Mouse (Mus musculus): ENCODE measurements around the gene Olfr1364. TPM values are rescaled to one million over a fixed set of nuclear protein-coding genes. Genes with fewer than 3 reads are reported as not detected.

Olfr1364 gene
- polyA plus RNA-seq (2015; fragmentation: Nextera tagmentation; extraction: Ambion mirVana), result not detected in 2 replicates

GRCm38 (mm10) chr13:21581659-21582058, at the start of gene Olfr1364:
Gene Olfr1364 (minus strand): TSS chr13:21581759.

GRCm38 (mm10) chr13:21613922-21614321, 32.4 kb upstream of the Olfr1364 start, which contains the start of gene Olfr1362:
Gene Olfr1362 (minus strand): TSS chr13:21614022.

GRCm38 (mm10) chr13:21559793-21560192, 21.8 kb downstream of the Olfr1364 start, which contains the start of gene Olfr1535:
Gene Olfr1535 (minus strand): TSS chr13:21559893.

GRCm38 (mm10) chr13:21542708-21543107, 38.9 kb downstream of the Olfr1364 start, which contains the start of gene Olfr1366:
Gene Olfr1366 (minus strand): TSS chr13:21542808.

GRCm38 (mm10) chr13:21530781-21531201, 50.8 kb downstream of the Olfr1364 start, which contains the start of gene Zkscan8:
Gene Zkscan8 (minus strand): TSS chr13:21531120.

Other genes starting within 250 kb of the Olfr1364 start
- not detected in 2 replicates for gene Olfr1367, start 234.8 kb downstream of the Olfr1364 start, polyA plus RNA-seq (2015; fragmentation: Nextera tagmentation; extraction: Ambion mirVana)
- 7.4 and 7.8 TPM in 2 replicates for gene Zscan12, start 218.9 kb downstream of the Olfr1364 start, polyA plus RNA-seq (2015; fragmentation: Nextera tagmentation; extraction: Ambion mirVana)
- 48.8 and 70.7 TPM in 2 replicates for gene Zkscan3, start 179.0 kb downstream of the Olfr1364 start, polyA plus RNA-seq (2015; fragmentation: Nextera tagmentation; extraction: Ambion mirVana)
- 1.1 and 2.0 TPM in 2 replicates for gene Pgbd1, start 140.7 kb downstream of the Olfr1364 start, polyA plus RNA-seq (2015; fragmentation: Nextera tagmentation; extraction: Ambion mirVana)
- 16.3 and 24.7 TPM in 2 replicates for gene Zscan26, start 128.0 kb downstream of the Olfr1364 start, polyA plus RNA-seq (2015; fragmentation: Nextera tagmentation; extraction: Ambion mirVana)
- 2.3 and 2.4 TPM in 2 replicates for gene Nkapl, start 113.2 kb downstream of the Olfr1364 start, polyA plus RNA-seq (2015; fragmentation: Nextera tagmentation; extraction: Ambion mirVana)
- gene Zkscan4, start 102.9 kb downstream of the Olfr1364 start, polyA plus RNA-seq (2015; fragmentation: Nextera tagmentation; extraction: Ambion mirVana), result 3.8 and 4.9 TPM in 2 replicates
- not detected in 2 replicates for gene Gm10065, start 102.3 kb downstream of the Olfr1364 start, polyA plus RNA-seq (2015; fragmentation: Nextera tagmentation; extraction: Ambion mirVana)
- 0.35 and 0.41 TPM in 2 replicates for gene AK157302, start 86.5 kb downstream of the Olfr1364 start, polyA plus RNA-seq (2015; fragmentation: Nextera tagmentation; extraction: Ambion mirVana)
- gene Gm11273, start 80.3 kb downstream of the Olfr1364 start, polyA plus RNA-seq (2015; fragmentation: Nextera tagmentation; extraction: Ambion mirVana), result 6.0 and 10.4 TPM in 2 replicates
- 2.2 and 2.6 TPM in 2 replicates for gene Zkscan8, start 50.6 kb downstream of the Olfr1364 start, polyA plus RNA-seq (2015; fragmentation: Nextera tagmentation; extraction: Ambion mirVana)
- gene Olfr1366, start 39.0 kb downstream of the Olfr1364 start, polyA plus RNA-seq (2015; fragmentation: Nextera tagmentation; extraction: Ambion mirVana), result not detected in 2 replicates
- not detected in 2 replicates for gene Olfr1535, start 21.9 kb downstream of the Olfr1364 start, polyA plus RNA-seq (2015; fragmentation: Nextera tagmentation; extraction: Ambion mirVana)
- gene Olfr1362, start 32.3 kb upstream of the Olfr1364 start, polyA plus RNA-seq (2015; fragmentation: Nextera tagmentation; extraction: Ambion mirVana), result not detected in 2 replicates
- not detected in 2 replicates for gene Olfr11, start 60.8 kb upstream of the Olfr1364 start, polyA plus RNA-seq (2015; fragmentation: Nextera tagmentation; extraction: Ambion mirVana)
- gene Olfr1361, start 81.6 kb upstream of the Olfr1364 start, polyA plus RNA-seq (2015; fragmentation: Nextera tagmentation; extraction: Ambion mirVana), result not detected in 2 replicates
- gene Olfr1360, start 95.6 kb upstream of the Olfr1364 start, polyA plus RNA-seq (2015; fragmentation: Nextera tagmentation; extraction: Ambion mirVana), result not detected in 2 replicates
- gene Olfr1359, start 116.4 kb upstream of the Olfr1364 start, polyA plus RNA-seq (2015; fragmentation: Nextera tagmentation; extraction: Ambion mirVana), result not detected in 2 replicates
- gene Hist1h2bl, start 134.4 kb upstream of the Olfr1364 start, polyA plus RNA-seq (2015; fragmentation: Nextera tagmentation; extraction: Ambion mirVana), result 1.4 TPM in 1 of 2 replicates, not detected in the other
- 6.6 and 14.9 TPM in 2 replicates for gene Hist1h2ai, start 134.7 kb upstream of the Olfr1364 start, polyA plus RNA-seq (2015; fragmentation: Nextera tagmentation; extraction: Ambion mirVana)
- gene Hist1h3h, start 135.9 kb upstream of the Olfr1364 start, polyA plus RNA-seq (2015; fragmentation: Nextera tagmentation; extraction: Ambion mirVana), result 0.38 and 2.1 TPM in 2 replicates
- gene Hist1h2bm, start 140.3 kb upstream of the Olfr1364 start, polyA plus RNA-seq (2015; fragmentation: Nextera tagmentation; extraction: Ambion mirVana), result 1.1 and 1.3 TPM in 2 replicates
- gene Hist1h4j, start 153.3 kb upstream of the Olfr1364 start, polyA plus RNA-seq (2015; fragmentation: Nextera tagmentation; extraction: Ambion mirVana), result 0.39 and 0.77 TPM in 2 replicates
- gene Hist1h4k, start 168.7 kb upstream of the Olfr1364 start, polyA plus RNA-seq (2015; fragmentation: Nextera tagmentation; extraction: Ambion mirVana), result 2.2 and 2.5 TPM in 2 replicates
- 6.3 and 6.9 TPM in 2 replicates for gene Hist1h2ak, start 172.1 kb upstream of the Olfr1364 start, polyA plus RNA-seq (2015; fragmentation: Nextera tagmentation; extraction: Ambion mirVana)
- gene Hist1h2bn, start 172.4 kb upstream of the Olfr1364 start, polyA plus RNA-seq (2015; fragmentation: Nextera tagmentation; extraction: Ambion mirVana), result 0.83 and 1.5 TPM in 2 replicates
- 9.0 and 13.0 TPM in 2 replicates for gene Hist1h1b, start 198.9 kb upstream of the Olfr1364 start, polyA plus RNA-seq (2015; fragmentation: Nextera tagmentation; extraction: Ambion mirVana)
- 55.7 and 74.2 TPM in 2 replicates for gene Hist1h3i, start 201.6 kb upstream of the Olfr1364 start, polyA plus RNA-seq (2015; fragmentation: Nextera tagmentation; extraction: Ambion mirVana)
- 7.6 and 8.2 TPM in 2 replicates for gene Hist1h2an, start 205.5 kb upstream of the Olfr1364 start, polyA plus RNA-seq (2015; fragmentation: Nextera tagmentation; extraction: Ambion mirVana)
- gene Hist1h2bp, start 205.7 kb upstream of the Olfr1364 start, polyA plus RNA-seq (2015; fragmentation: Nextera tagmentation; extraction: Ambion mirVana), result 1.4 and 1.8 TPM in 2 replicates
- 1.4 and 6.7 TPM in 2 replicates for gene Hist1h2bq, start 228.4 kb upstream of the Olfr1364 start, polyA plus RNA-seq (2015; fragmentation: Nextera tagmentation; extraction: Ambion mirVana)
- 2.0 TPM in 1 of 2 replicates, not detected in the other for gene Hist1h2ao, start 228.7 kb upstream of the Olfr1364 start, polyA plus RNA-seq (2015; fragmentation: Nextera tagmentation; extraction: Ambion mirVana)
- not detected in 2 replicates for gene Hist1h4m, start 230.0 kb upstream of the Olfr1364 start, polyA plus RNA-seq (2015; fragmentation: Nextera tagmentation; extraction: Ambion mirVana)

Measured in adrenal gland, postnatal 0 days (tissue).